Mouse (Mus musculus) small intestine, adult 2 months (tissue): Measurements from ENCODE around the gene Fbxo46. TPM values are rescaled to one million over a fixed set of nuclear protein-coding genes. Genes with fewer than 3 reads are reported as not detected.
"Not testable (repeated sequence)": the region's sequence is repeated elsewhere in the genome, so short reads cannot be mapped to it uniquely, and the experiment has no call there.

Experiments used
- H3K27ac ChIP-seq: fragments of 200-500 bp; 2 replicates; pipeline ENCODE4 v1.5.1; 2012; ENCODE audit warnings: low read depth, low read length, control low read depth, inconsistent platforms; ENCODE audit not compliant: insufficient read depth
- H3K27me3 ChIP-seq: fragments of 200-500 bp; 2 replicates; pipeline ENCODE4 v1.6.1; 2012; ENCODE audit warnings: mild to moderate bottlenecking, moderate library complexity, low read length, inconsistent platforms; ENCODE audit not compliant: control insufficient read depth, insufficient read depth
- H3K36me3 ChIP-seq: fragments of 200-500 bp; 2 replicates; pipeline ENCODE4 v1.6.1; 2012; ENCODE audit warnings: mild to moderate bottlenecking, low read length, control low read depth, inconsistent platforms; ENCODE audit not compliant: control insufficient read depth, insufficient read depth
- H3K4me1 ChIP-seq: fragments of 200-500 bp; 2 replicates; pipeline ENCODE4 v1.6.1; 2012; ENCODE audit warnings: low read length, inconsistent platforms, mixed read lengths; ENCODE audit not compliant: control insufficient read depth, insufficient read depth, insufficient read length
- H3K4me3 ChIP-seq: fragments of 200-500 bp; 2 replicates; pipeline ENCODE4 v1.5.1; 2012; ENCODE audit warnings: low read depth, mild to moderate bottlenecking, control low read depth, inconsistent platforms, low read length, moderate library complexity
- CTCF ChIP-seq: fragments of 200-500 bp; IDR thresholded peaks from 2 replicates; pipeline ENCODE4 v1.5.1; 2012; ENCODE audit warnings: low read depth, mild to moderate bottlenecking, control low read depth, inconsistent platforms, low read length, moderate library complexity, mixed read lengths; ENCODE audit not compliant: insufficient replicate concordance, insufficient read length; ENCODE audit errors: extremely low read depth
- POLR2A ChIP-seq: fragments of 200-500 bp; IDR thresholded peaks from 2 replicates; pipeline ENCODE4 v1.6.1; 2012; ENCODE audit warnings: low read depth, mild to moderate bottlenecking, control low read depth, inconsistent platforms, low read length, moderate library complexity
- WGBS: fragments of 180-500 bp; shearing (Covaris S2); methylation state at CpG from one replicate; pipeline ENCODE4 v1.1.7; 2018; 5-methylcytosine and 5-hydroxymethylcytosine counted together
- polyA plus RNA-seq: library from polyadenylated mRNA; depleted of rRNA; stranded (reverse); fragments of >200 nt; gene quantifications from 2 replicates; pipeline ENCODE4 v1.2.3, GENCODE M21; 2012; rRNA removed

Gene Fbxo46
- 6.1 and 14.9 TPM in 2 replicates for polyA plus RNA-seq

DNA sequence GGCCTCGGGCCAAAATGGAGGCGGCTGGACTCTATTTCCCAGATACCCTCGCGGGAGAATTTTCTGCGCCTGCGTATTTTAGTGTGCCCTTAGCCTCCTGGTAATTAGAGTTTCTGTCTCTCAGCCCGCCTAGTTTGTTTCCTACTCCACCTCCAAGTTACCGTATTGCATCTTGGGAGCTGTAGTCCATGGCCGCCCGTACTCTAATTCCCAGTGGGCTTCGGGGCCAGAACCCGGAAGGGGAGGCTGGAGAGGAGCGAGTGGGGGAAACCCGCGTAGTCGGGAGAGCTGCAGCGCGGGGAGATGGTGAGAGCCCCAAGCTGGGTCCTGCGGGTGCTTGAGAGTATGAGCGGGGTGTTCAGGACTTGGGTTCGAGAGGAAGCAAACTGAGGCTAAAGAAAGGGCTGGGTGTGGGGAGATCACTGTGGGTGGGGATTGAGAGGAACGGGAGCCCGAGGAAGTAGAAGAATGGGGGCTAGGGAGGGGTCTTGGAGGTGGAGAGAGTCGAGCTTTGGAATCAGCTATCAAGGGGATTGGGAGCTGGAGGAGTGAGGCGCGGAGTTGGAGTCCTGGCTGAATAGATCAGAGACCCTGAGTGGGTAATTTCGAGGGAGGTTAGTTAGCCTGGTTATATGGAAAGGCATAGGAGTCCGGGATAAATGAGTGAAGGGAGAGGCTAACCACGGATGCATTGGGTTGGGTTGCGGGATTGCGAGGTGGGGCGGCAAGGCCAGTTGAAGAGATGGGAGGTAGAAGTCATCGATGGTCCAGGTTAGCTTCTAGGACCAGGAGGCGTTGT is at the start of gene Fbxo46:
Fbxo46 (plus strand) TSS at position 229 of the 799 bp plus-strand sequence.
- TF ChIP-seq CTCF (no peak; the same call in 1 of the 2 replicates), POLR2A (peak; percentile 94)
- Histone ChIP-seq H3K36me3 (no peaks in the 10 kb centered on the region), H3K27ac (no peak within 1 kb of the TSS), H3K4me1 (peaks cover 9% of the 10 kb centered on the region), H3K27me3 (no peaks in the 10 kb centered on the region), H3K4me3 (peak within 1 kb of the TSS; percentile 86)
- whole genome bisulfite sequencing, result 1% methylated on average over 34 of the region's 34 CpGs

GRCm38 (mm10) chr7:19071024-19071423 is 48.6 kb upstream of the Fbxo46 start:
- not testable (repeated sequence) for H3K4me1 ChIP-seq, H3K36me3 ChIP-seq, H3K4me3 ChIP-seq, H3K27ac ChIP-seq
- H3K27me3 ChIP-seq, result peaks cover 12% of the 10 kb centered on the region
- 42% methylated on average over 3 of the region's 3 CpGs for WGBS

GRCm38 (mm10) chr7:19073504-19073903 is 46.2 kb upstream of the Fbxo46 start:
- no peak for TF ChIP-seq POLR2A
- TF ChIP-seq CTCF, result peak; percentile 48; the same call in 1 of the 2 replicates
- Histone ChIP-seq H3K27me3 (peaks cover 6% of the 10 kb centered on the region; the same call in 1 of the 2 replicates), H3K4me3 (no peak overlapping the region), H3K36me3 (no peaks in the 10 kb centered on the region), H3K4me1 (peaks cover 10% of the 10 kb centered on the region), H3K27ac (no peak overlapping the region)
- 78% methylated on average over 9 of the region's 9 CpGs for WGBS

DNA sequence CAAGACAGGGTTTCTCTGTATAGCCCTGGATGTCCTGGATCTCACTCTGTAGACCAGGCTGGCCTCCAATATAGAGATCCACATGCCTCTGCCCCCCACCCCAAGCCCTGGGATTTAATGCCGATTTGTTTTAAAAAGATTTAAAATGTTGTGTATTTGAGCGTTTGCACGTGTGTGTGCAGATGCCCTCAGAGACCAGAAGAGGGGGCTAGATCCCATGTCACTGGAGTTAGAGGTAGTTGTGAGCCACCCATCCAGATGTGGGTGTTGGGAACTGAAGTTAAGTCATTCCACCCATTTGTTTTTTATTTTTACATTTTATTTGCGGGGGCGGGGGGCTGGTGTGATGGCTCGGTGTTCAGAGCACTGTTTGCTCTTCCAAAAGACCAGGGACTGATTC is 45.2 kb upstream of the Fbxo46 start:
- Histone ChIP-seq H3K4me3 (no peak overlapping the region), H3K4me1 (peaks cover 10% of the 10 kb centered on the region), H3K27ac (no peak overlapping the region), H3K27me3 (peaks cover 6% of the 10 kb centered on the region; the same call in 1 of the 2 replicates), H3K36me3 (no peaks in the 10 kb centered on the region)
- TF ChIP-seq POLR2A (no peak), CTCF (no peak)
- 92% methylated on average over 6 of the region's 6 CpGs for WGBS

- peaks cover 6% of the 10 kb centered on the region; the same call in 1 of the 2 replicates for H3K27me3 ChIP-seq
- peaks cover 10% of the 10 kb centered on the region for H3K4me1 ChIP-seq
- TF ChIP-seq CTCF (no peak), POLR2A (no peak)
- no peak overlapping the region for H3K27ac ChIP-seq
- WGBS, result 36% methylated on average over 5 of the region's 5 CpGs
- H3K36me3 ChIP-seq, result no peaks in the 10 kb centered on the region
- peak overlapping the region; percentile 62 for H3K4me3 ChIP-seq
Observed at GRCm38 (mm10) chr7:19075231-19075630, 44.4 kb upstream of the Fbxo46 start.

- H3K27me3 ChIP-seq, result peaks cover 6% of the 10 kb centered on the region; the same call in 1 of the 2 replicates
- under 1% methylated on average over 84 of the region's 91 CpGs for WGBS
- TF ChIP-seq POLR2A (no peak), CTCF (no peak)
- peak within 1 kb of the TSS; percentile 62 for H3K4me3 ChIP-seq
- no peak within 1 kb of the TSS for H3K27ac ChIP-seq
- H3K4me1 ChIP-seq, result peaks cover 10% of the 10 kb centered on the region
- H3K36me3 ChIP-seq, result no peaks in the 10 kb centered on the region
Observed at GRCm38 (mm10) chr7:19075723-19076585, 43.7 kb upstream of the Fbxo46 start, which contains the start of gene Dmwd. Gene Dmwd, plus strand, starts transcription at chr7:19076227.

- no peaks in the 10 kb centered on the region for H3K36me3 ChIP-seq
- peaks cover 10% of the 10 kb centered on the region for H3K4me1 ChIP-seq
- peak overlapping the region; percentile 62 for H3K4me3 ChIP-seq
- TF ChIP-seq POLR2A (no peak), CTCF (no peak)
- no peak overlapping the region for H3K27ac ChIP-seq
- H3K27me3 ChIP-seq, result peaks cover 6% of the 10 kb centered on the region; the same call in 1 of the 2 replicates
- WGBS, result 5% methylated on average over 22 of the region's 22 CpGs
Observed at GRCm38 (mm10) chr7:19076586-19076991, 43.1 kb upstream of the Fbxo46 start.
